ENCODE assay signal across 28 mouse cellular contexts in genomic region chr14:123751017-123751416, GRCm38 (mm10).
DNase-seq lines count a peak whose midpoint lies in the region; ATAC-seq and TF ChIP-seq lines count a peak whose summit lies in the region.
"Had no signal": no experiment of that assay in that cellular context is flagged by ENCODE, and none has a peak within 500 bp of the region (broad histone marks: within the 10 kb centered on the region; RNA-seq: fewer than 3 reads in every experiment).

No protein-coding gene starts in this region.

- H3K4me3 ChIP-seq in kidney, postnatal 0 days (replicated peaks; ENCODE audit: low read depth, low read length), result no peak overlapping the region
- H3K4me3 ChIP-seq: embryonic facial prominence, embryonic 12.5 days; erythroblast, embryonic 14.5 days; forebrain, embryonic 13.5 days; hindbrain, embryonic 12.5 days; limb, embryonic 15.5 days; lung, embryonic 15.5 days; neural tube, embryonic 15.5 days had no signal

- H3K4me1 ChIP-seq in kidney, postnatal 0 days (replicated peaks; ENCODE audit: insufficient read depth, low read length), result no peaks in the 10 kb centered on the region
- H3K4me1 ChIP-seq: embryonic facial prominence, embryonic 12.5 days; forebrain, embryonic 13.5 days; hindbrain, embryonic 12.5 days; limb, embryonic 15.5 days; lung, embryonic 15.5 days; neural tube, embryonic 15.5 days had no signal

- peak; percentile 4 for DNase-seq in embryo, embryonic 10.5 days (ENCODE audit: low spot score)
- no peak for DNase-seq in embryo, embryonic 11 days
- DNase-seq in kidney, postnatal 0 days (ENCODE audit: low spot score), result peak; percentile 13
- DNase-seq in kidney, postnatal 36 days, result no peak
- peak; percentile 32 for DNase-seq in retina, embryonic 14.5 days (ENCODE audit: low spot score)
- no peak for DNase-seq in retina, postnatal 1 day
- no peak for DNase-seq in ovary, postnatal 36 days (ENCODE audit: low spot score)
- no peak for DNase-seq in spleen, postnatal 10 days (ENCODE audit: low spot score in 2 of 2)
- DNase-seq: adrenal gland, postnatal 10 days; gastrocnemius, postnatal 10 days; kidney, adult 2 months; kidney, postnatal 25 days; layer of hippocampus, adult 9-11 months; lung, postnatal 4 days; right cerebral cortex, postnatal 25 days; spleen, adult 18-20 months; thymus, postnatal 14 days had no signal

- no peaks in the 10 kb centered on the region for H3K27me3 ChIP-seq in kidney, postnatal 0 days (ENCODE audit: insufficient read depth, low read length)
- H3K27me3 ChIP-seq: embryonic facial prominence, embryonic 12.5 days; forebrain, embryonic 13.5 days; hindbrain, embryonic 12.5 days; limb, embryonic 15.5 days; lung, embryonic 15.5 days; neural tube, embryonic 15.5 days had no signal

- H3K9ac ChIP-seq in kidney, postnatal 0 days (ENCODE audit: low read depth, low read length), result no peak overlapping the region
- H3K9ac ChIP-seq: embryonic facial prominence, embryonic 12.5 days; forebrain, embryonic 13.5 days; hindbrain, embryonic 12.5 days; limb, embryonic 15.5 days; liver, embryonic 14.5 days; lung, embryonic 15.5 days; neural tube, embryonic 15.5 days had no signal

- no peak overlapping the region for H3K27ac ChIP-seq in kidney, postnatal 0 days
- H3K27ac ChIP-seq: embryonic facial prominence, embryonic 12.5 days; forebrain, embryonic 13.5 days; hindbrain, embryonic 12.5 days; limb, embryonic 15.5 days; liver, embryonic 14.5 days; lung, embryonic 15.5 days; neural tube, embryonic 15.5 days had no signal

- H3K9me3 ChIP-seq in kidney, postnatal 0 days (replicated peaks; ENCODE audit: low read length), result no peaks in the 10 kb centered on the region
- H3K9me3 ChIP-seq: embryonic facial prominence, embryonic 12.5 days; forebrain, embryonic 13.5 days; G1E; hindbrain, embryonic 12.5 days; limb, embryonic 15.5 days; lung, embryonic 15.5 days; neural tube, embryonic 15.5 days had no signal

- WGBS in kidney, postnatal 0 days, result 62% methylated on average over 1 of the region's 1 CpGs

- no peak overlapping the region for H3K4me2 ChIP-seq in kidney, postnatal 0 days (ENCODE audit: low read length)
- H3K4me2 ChIP-seq: embryonic facial prominence, embryonic 12.5 days; forebrain, embryonic 13.5 days; heart, embryonic 11.5 days; hindbrain, embryonic 12.5 days; limb, embryonic 15.5 days; lung, embryonic 15.5 days; neural tube, embryonic 15.5 days had no signal

- peak; percentile 40 for TF ChIP-seq CTCF in kidney, postnatal 0 days (IDR thresholded peaks at IDR 0.05; ENCODE audit: low read depth)

- H3K36me3 ChIP-seq in kidney, postnatal 0 days (ENCODE audit: insufficient read depth, low read length), result no peaks in the 10 kb centered on the region
- H3K36me3 ChIP-seq: embryonic facial prominence, embryonic 12.5 days; G1E; hindbrain, embryonic 12.5 days; limb, embryonic 15.5 days; lung, embryonic 15.5 days; neural tube, embryonic 15.5 days had no signal

- ATAC-seq in kidney, postnatal 0 days (replicated peaks; ENCODE audit: low FRiP score, low read depth), result no peak
- ATAC-seq: activated CD4-positive, CD25-positive, alpha-beta regulatory T cell, adult 4 months; forebrain, embryonic 13.5 days had no signal

Comparison
In these comparisons a context has a peak if more than half of its experiments do, and no peak if none do; other contexts are left out.
1. DNase-seq: peak in embryo, embryonic 10.5 days (single experiment), kidney, postnatal 0 days (single experiment) and retina, embryonic 14.5 days (single experiment); none in embryo, embryonic 11 days (single experiment), kidney, postnatal 36 days (0 of 2), retina, postnatal 1 day (single experiment), ovary, postnatal 36 days (single experiment) and spleen, postnatal 10 days (0 of 2).